Mouse (Mus musculus) testis, postnatal 10 days (tissue): ENCODE measurements around the gene Cflar.
A peak's percentile ranks its signal among the peaks of the same experiment; 100 is the strongest.
"Not testable (repeated sequence)": the region's sequence is repeated elsewhere in the genome, so short reads cannot be mapped to it uniquely, and the experiment has no call there.

Experiments used
- DNase-seq: peaks from one replicate; pipeline ENCODE4 v3.0.0; 2021; ENCODE audit warnings: low spot score

Gene Cflar

DNA sequence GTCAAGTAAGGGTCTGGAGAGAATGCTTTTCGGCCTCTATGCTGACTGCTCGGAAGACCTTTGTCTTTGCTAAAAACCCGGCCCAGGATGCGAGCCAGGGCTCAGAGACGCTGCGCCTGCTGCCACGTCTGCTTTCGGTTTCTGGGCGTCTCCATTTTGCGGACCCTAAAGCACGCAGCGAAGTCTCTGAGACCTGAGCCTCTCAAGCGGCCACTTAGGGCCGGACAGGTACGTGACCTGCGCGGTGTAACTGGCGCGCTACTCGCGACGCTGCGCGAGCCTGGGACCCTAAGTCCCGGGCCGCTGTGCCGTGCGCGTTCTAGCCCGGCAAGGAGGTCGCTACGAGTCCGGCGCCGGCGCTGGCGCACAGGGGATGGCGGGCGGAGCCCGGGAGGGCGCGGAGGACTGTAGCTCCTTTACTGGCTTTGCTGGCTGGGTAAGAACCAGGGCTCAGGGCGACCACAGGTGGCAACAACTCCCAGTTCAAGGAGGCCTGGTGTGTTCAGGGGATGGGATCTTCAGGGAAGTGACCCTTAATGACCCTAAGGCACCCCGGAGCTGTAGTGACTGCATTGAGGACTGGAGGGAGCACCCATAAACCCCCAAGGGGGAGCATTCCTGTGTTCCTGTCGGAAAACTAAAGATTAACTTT is at the start of gene Cflar:
TSS of gene Cflar (plus strand) at position 144 of the 652 bp plus-strand sequence.
- DNase-seq: peak; percentile 78

DNA sequence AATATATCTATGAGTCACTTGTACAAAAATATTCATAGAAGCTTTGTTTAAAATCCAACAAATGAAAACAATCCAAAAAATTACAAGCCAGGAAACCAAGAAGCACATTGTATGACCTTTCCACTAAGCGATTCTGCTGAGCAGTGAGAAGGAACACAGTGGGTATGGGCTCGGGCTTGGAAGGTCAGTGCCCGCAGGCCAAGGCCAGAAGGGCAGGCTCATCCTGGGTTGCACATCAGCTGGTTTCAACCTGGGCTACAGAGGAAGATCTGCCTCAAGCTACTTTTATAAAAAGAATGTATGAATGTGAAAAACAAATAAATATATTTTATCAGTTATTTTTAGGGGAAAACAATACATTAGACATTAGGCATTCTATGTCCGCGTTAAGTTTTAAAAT is 48.6 kb upstream of the Cflar start:
- DNase-seq: not testable (repeated sequence)

DNA sequence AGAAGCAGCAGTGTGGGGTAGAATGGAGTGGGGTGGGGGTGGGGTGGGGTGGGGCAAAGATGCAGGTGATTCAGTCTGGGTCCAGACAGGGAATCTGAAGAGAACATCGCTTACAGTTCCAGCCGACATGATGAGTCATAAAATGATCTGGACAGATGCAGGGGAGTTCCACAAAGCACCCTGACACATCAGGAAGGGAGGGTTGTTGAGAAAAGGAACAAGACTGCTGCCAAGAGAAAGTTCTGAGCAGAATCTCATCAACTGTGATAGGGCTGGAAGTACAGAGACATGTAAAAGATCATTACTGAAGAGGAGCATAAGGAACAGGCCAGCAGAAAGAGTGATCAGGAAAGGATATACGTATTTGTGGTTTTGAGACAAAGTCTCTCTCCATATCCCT is 47.9 kb upstream of the Cflar start:
- DNase-seq: not testable (repeated sequence)

DNA sequence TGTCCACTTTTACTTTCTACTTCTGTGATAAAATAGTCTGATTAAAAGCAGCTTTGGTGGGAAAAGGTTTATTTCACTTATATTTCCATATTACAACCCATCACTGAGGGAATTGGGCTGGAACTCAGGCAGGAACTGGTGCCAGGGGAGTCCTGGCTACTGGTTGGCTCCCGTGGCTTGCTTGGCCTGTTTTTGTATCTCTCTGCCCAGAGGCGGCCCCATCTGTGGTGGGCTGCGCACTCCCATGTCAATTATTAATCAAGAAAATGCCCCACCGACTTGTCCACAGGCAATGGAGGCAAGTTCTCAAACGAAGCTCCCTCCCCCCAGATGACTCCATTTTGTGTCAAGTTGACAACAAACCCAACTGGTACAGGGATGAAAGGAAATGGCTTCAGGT is 43.1 kb upstream of the Cflar start:
- no peak for DNase-seq

DNA sequence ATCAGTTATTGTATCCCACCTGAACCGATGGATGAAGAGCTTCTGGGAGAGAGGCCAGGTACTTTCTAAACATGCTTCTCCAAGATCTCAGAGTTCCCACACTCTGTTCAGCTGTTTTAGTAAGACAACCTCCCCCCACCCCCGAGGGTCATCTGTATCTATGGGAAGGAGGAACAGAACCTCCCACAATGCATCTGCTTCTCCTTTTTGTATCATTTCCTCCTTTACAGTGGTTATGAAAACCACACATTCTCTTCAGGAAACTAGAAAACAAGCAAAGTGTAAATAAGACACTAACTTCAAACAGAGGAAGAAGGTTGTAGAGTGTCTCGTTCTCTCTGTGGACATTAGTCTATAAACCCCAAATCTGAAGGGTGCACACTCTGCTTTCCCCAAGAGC is 41.7 kb upstream of the Cflar start:
- DNase-seq: not testable (repeated sequence)

DNA sequence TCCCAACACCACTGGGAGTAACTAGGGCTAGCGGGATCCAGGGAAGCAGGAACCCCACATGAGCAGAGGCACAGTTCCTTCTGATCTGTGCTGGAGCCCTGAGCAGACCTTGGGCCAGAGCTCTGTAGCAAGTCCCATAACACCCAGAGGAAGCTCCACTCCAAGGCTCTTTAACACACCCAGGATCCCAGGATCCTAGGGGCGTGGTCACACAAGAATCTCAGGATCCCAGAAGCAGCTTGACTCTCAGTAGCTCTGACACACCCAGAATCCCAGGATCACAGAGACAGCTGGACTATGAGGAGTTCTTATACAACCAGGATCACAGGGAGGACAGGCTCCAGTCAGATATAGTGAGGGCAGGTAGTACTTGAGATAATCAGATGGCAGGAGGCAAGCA is 39.2 kb upstream of the Cflar start:
- no peak for DNase-seq

DNA sequence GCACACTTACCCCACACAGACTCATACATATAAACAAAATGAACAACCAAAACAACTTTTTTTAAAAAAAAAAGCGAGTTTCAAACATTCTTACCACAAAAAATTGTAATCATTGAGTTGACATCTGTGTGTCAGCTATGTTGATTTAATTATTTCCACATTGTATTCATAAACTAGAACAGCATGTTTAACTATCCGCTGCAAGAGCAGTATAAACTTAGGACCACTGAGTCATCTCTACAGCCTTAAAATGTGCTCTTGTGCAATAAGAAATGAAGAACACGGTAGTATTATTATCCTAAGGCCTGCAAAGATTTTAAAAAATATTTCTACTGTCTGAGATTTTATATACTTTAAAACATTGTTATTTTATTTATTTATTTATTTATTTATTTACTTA is 36.3 kb upstream of the Cflar start:
- DNase-seq: no peak

DNA sequence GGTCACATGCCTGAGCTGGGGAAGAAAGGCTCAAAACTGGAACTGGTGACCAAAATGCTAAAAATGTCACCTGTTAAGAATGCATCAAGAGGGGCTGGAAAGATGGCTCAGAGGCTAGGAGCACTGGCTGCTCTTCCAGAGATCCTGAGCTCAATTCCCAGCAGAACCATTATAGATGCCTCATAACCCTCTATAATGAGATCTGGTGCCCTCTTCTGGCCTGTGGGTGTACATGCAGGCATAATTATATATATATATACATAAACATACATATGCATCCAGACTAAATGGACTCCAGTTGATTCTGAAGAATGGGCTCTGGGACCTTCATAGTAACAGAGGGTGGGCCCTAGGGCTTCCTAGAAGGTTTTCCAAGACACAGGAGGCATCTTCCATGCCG is 33.7 kb upstream of the Cflar start:
- peak; percentile 54 for DNase-seq

DNA sequence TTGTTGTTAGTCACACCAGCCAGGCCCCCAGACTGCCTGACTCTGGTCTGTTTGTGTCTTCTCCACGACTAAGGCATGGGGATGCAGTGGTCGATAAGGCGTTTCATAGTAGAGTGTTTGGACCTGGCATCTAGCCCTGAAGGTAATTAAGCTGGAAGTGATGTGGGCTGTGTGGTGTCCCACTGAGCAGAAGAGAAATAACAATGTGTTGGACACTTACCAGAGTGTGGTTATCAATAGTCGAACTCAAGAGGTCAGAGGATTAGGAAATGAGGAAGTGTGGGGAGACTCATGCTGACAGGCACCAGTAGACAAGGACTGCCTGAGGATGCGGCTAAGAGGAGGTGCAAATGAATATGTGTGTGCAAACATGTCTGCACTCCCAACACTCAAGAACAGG is 32.9 kb upstream of the Cflar start:
- not testable (repeated sequence) for DNase-seq

DNA sequence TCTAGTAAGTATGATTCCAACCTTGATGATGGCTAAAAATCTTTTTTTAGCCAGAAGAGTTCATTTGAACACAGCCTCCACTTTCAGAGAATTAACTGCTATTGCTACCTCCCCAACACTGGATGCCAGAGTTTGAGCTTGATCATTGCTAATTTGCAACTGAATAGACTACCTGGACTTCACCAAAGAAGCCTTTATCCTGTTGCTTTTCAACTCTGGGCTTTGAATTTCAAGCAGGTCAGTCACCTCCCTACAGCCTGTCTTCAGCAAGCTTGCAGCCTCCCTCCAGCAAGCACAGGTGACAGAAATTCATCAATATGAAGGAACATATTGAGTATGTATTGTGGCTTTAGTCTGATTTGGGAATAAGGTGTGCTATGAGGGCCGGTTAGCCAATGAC is 21.9 kb upstream of the Cflar start:
- DNase-seq: no peak

DNA sequence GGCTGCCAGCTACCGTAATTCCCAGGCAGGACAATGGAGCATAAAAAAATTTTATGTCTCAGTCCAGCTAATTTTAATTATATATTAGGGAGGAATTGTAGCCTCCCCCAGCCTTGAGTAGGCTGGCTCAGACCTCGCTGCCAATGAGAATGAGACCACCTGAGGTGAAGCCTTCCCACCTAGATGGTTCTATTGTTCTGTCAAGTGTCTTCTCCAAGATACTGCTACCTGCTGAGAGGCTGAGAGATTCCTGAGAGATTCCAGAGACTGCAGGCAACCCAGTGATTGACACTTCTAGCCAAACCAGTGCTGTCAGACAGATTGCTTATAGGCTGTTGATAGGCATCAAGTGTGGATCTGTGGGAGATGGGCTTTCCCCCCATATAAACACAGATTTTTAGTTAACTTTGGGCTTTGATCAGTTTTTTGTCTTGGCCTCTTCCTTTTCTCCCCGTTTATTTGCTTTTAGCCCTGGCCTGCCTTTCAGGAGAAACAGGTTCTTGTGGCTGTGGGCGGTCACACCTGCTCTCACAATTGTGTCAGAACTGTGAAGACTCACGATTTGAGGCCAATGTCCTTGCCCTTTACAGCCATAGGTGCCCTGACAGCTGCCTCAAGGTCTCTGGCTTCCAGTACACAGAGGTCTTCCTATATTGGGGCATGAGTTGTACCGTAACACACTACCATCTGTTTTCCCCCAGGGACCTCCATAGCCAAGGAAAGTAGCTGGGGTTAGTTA is 21.1 kb upstream of the Cflar start:
- DNase-seq: no peak

DNA sequence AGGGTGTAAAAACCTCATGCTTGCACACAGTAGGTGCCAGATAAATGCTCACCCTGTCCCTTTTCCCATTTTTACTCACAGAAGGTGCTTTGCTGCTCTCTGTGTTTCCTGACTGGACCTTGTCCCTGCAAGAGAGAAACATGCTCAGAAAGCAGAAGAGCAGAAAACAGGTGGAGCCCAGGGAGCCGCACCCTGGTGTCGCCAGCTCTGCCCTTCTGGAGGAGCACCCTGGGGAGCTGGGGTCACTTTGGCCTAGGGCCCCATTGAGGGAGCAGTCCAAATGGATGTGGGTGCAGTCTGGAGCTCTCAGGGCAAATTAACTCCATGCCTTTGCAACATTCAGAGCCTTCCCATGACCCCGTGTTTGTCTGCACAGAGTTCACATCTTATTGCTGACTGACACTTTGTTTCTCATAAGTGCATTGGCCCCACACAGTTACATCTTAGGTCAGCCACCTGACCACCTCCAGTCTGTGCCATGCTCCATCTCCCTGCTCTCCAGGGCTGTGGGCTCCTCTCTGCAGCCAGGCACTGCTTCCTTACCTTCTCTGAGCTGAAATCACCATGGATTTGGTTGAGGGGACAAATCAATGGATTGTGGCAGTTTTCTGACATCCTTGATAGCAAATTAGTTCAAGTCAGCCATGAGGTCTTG is 20.3 kb upstream of the Cflar start:
- not testable (repeated sequence) for DNase-seq

DNA sequence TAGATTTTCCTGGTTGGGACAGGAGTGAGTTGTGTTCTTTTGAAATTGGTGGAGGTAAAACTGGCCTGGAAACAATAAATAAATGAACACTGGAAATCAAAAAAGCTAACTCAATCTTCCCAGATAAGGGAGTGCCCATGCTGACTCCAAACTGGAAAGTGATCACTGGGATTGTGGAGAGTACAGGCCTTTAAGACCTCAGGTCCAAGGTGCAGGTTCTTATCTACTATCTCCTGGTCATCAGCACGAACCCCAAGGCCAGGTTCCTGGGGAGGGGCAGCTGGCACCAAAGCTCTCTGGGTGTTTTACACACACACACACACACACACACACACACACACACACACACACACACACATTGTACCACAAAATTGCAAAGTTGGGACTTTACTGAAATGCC is 19.6 kb upstream of the Cflar start:
- DNase-seq: not testable (repeated sequence)

DNA sequence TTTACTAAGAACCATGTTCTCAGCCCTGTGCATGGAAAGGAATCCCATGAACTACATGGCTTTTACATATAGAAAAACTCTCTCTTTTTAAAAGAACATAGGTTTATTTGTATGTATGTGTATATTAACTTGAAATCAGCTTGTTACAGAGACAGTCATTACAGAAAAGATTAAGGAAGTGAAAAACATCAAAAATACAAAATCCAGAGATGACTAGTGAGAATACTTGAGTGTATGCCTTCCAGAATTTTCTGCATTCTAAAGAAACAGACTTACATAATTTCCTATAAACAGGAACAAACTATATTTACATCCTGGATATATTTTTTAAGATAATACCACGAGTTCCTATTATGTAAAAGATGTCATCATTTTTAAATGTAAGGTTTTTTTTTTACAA is 17.6 kb upstream of the Cflar start:
- no peak for DNase-seq

DNA sequence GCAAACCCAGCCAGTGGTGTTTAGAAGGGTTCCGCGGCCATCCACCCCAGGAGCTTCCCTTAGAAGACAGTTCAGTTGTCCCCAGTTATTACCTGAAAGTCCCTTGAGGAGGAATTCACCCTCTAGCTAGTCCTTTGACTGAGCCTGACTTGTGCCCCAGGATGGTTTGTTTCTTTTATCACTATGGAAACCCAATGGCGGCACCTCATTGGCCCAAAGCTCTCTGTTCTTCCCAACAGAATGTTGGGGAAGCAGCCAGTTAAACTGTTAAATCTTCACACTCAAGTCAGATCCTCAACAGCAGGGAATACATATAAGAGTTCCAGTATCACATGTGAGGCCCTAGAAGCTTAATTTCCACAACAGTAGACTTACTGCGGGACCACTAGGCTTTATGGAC is 15.5 kb upstream of the Cflar start, which contains the start of gene Als2cr12:
TSS of gene Als2cr12 (minus strand) at position 180 of the 400 bp plus-strand sequence.
- not testable (repeated sequence) for DNase-seq

DNA sequence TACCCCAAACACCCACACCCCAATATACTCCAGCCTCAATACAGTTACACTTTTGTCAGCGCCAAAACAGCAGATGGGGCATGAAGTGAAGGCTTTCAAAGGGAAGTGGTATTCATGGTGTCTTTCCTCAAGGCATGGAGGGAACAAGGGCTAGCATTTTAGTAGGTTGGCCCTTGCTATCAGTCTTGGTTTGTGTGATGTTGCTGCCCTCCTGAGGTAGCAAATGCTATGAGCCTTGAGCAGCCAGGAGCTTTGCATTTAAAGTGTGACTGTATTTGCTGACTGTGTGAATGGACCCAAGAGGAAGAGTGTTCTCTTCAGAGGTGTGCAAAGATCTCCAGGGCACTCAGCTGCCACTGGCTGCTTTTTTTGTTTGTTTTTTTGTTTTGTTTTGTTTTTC is 13.7 kb upstream of the Cflar start:
- peak; percentile 40 for DNase-seq

DNA sequence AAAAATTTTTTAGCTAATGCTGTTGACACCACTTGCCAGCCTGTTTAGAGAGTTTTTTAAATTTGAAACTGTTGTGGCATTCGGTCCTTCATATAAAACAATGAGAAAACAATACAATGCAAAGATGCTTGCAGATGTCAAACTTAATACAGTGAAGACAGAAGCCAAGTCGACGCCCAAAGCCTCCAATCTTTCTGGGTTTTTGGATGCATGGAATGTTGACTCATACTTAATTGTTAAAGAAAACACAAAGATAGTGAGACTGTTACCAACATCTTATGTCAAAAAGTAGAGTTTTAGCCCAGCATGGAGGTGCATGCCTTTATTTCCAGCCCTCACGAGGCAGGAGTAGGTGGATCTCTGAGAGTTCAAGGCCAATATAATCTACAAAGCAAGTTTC is 12.5 kb upstream of the Cflar start:
- DNase-seq: no peak

DNA sequence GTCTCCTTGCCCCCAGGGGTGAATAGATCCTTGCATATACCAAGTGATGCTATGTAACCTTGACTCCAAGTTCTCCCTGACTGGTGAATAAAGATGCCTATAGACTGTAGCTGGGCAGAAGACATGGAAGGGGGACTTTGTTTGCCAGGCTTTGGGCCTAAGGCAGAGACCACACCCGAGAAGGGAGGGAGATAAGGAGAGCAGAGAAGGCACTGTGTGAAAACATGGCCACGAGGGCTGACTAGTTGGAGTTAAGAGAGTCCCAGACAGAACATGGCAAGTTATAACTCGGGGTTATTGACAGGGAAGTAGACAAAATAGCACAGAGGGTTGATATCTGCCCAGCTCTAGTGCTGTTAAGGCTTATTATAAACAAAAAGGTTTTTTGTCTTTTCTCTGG is 11.3 kb upstream of the Cflar start:
- no peak for DNase-seq

DNA sequence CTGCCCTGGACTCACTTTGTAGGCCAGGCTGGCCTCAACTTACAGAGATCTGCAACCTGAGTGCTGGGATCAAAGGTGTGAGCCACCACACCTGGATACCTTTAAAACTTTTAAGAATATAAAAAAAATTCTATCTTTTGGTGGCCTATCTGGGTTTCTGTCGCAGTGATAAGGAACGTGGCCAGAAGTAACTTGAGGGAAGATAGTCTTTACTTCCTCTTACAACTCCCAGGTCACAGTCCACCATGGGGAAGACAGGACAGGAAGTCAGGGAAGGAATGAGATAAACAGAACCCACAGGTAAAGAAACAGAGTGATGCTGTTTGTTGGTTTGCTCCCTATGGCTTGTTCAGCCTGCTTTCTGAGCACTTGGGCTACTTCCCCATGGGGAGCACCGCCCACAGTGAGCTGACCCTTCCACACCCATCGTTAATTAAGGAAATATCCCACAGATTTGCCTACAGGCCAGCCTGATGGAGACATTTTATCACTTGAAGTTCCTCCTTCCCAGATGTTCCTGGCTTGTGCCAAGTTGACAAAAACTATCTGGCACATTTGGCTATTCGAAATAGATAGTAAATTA is 10.6 kb upstream of the Cflar start:
- DNase-seq: not testable (repeated sequence)

DNA sequence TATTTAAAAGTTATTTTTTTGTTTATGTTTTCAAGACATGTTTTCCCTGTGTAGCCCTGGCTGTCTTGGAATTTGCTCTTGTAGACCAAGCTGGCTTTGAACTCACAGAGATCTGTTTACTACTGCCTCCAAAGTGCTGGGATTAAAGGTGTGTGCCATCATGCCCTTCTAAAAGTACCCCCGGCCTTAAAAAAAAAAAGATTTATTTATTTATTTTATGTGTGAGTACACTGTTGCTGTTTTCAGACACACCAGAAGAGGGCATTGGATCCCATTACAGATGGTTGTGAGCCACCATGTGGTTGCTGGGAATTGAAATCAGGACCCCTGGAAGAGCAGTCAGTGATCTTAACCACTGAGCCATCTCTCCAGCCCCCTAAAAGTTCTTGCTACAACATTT is 1.3 kb upstream of the Cflar start:
- not testable (repeated sequence) for DNase-seq

DNA sequence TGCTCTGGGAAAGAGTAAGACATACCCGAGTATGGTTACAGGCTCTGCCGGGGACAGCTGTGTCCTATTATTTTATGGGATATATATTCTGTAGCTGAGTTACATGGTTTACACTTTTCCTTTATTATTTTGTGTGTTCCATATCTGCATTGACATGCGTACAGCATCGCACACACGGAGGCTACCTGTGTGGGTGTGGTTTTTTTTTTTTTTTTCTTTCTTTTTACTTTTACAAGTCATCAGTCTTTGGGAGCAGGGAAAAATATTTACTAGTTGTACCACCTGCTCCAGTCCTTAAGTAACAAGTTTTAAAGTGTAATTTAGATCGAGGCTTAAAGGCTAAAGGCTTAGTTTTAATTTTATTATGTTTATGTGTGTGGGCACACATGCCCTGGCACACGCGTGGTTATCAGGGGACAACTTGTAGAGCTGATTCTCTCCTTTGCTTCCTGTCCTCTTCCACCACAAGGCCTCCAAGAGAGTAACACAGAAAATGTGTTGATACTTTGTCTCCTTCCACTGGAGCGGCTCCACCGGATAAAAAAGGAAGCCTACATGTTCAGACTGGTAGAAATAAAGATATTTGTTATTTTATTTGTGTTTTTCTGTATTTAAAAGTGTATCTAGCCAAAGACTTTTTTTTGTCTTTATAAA is 470 bp upstream of the Cflar start:
- DNase-seq: peak; percentile 49
